Mouse (Mus musculus) adrenal gland, adult 18-20 months (tissue): ENCODE data around the gene Iqcn. TPM values are rescaled to one million over a fixed set of nuclear protein-coding genes. Genes with fewer than 3 reads are reported as not detected.

Experiments used
- DNase-seq, 2 experiments: peaks; one replicate each; pipeline ENCODE4 v3.0.0; 2021 to 2022; ENCODE audit warnings: low spot score in 2 of 2
- total RNA-seq, 2 experiments: library from RNA; stranded (reverse); gene quantifications; 1 replicate in 1 of 2; 2 replicates in 1 of 2; pipeline ENCODE4 v1.2.3; 2021

Iqcn gene
- total RNA-seq, 2 experiments from 2014 or later, result 0.10 TPM; not detected in 1

- no peak for DNase-seq
These were observed 25.7 kb upstream of the Iqcn start for GRCm38 (mm10) chr8:70677451-70678080.

GRCm38 (mm10) chr8:70678679-70679078, 24.6 kb upstream of the Iqcn start:
- no peak for DNase-seq

- no peak for DNase-seq
These were observed 23.9 kb upstream of the Iqcn start for GRCm38 (mm10) chr8:70679404-70679803.

GRCm38 (mm10) chr8:70680039-70680438, 23.2 kb upstream of the Iqcn start:
- DNase-seq, result no peak

GRCm38 (mm10) chr8:70681410-70681809, 21.8 kb upstream of the Iqcn start:
- DNase-seq, result no peak

- DNase-seq, result peak; percentile 67 to 78
These were observed 21.1 kb upstream of the Iqcn start for GRCm38 (mm10) chr8:70682193-70682592.

GRCm38 (mm10) chr8:70682692-70683091, 20.6 kb upstream of the Iqcn start:
- no peak for DNase-seq

GRCm38 (mm10) chr8:70684291-70684690, 19.0 kb upstream of the Iqcn start:
- DNase-seq, result no peak

GRCm38 (mm10) chr8:70687576-70687975, 15.7 kb upstream of the Iqcn start:
- DNase-seq, result peak in 1 of 2 experiments; percentile 50

GRCm38 (mm10) chr8:70688136-70688535, 15.1 kb upstream of the Iqcn start:
- no peak for DNase-seq

GRCm38 (mm10) chr8:70689892-70690390, 13.3 kb upstream of the Iqcn start:
- no peak for DNase-seq

- no peak for DNase-seq
These were observed 12.0 kb upstream of the Iqcn start for GRCm38 (mm10) chr8:70691230-70691629.

GRCm38 (mm10) chr8:70691727-70692231, 11.5 kb upstream of the Iqcn start:
- DNase-seq, result no peak

GRCm38 (mm10) chr8:70693636-70694035, 9.6 kb upstream of the Iqcn start:
- DNase-seq, result no peak

- no peak for DNase-seq
These were observed 7.8 kb upstream of the Iqcn start for GRCm38 (mm10) chr8:70695318-70696018.

GRCm38 (mm10) chr8:70696019-70696885, 7.0 kb upstream of the Iqcn start:
- DNase-seq, result peak; percentile 74

GRCm38 (mm10) chr8:70696946-70697345, 6.3 kb upstream of the Iqcn start:
- DNase-seq, result no peak

- no peak for DNase-seq
These were observed 5.6 kb upstream of the Iqcn start for GRCm38 (mm10) chr8:70697366-70698250.

- DNase-seq, result peak; percentile 99 to 100
These were observed 4.7 kb upstream of the Iqcn start, which contains the start of gene Jund for GRCm38 (mm10) chr8:70698310-70699109. Gene Jund, plus strand, starts transcription at chr8:70698949.
